Mouse (Mus musculus): ENCODE data around the gene 5730596B20Rik.

DNA sequence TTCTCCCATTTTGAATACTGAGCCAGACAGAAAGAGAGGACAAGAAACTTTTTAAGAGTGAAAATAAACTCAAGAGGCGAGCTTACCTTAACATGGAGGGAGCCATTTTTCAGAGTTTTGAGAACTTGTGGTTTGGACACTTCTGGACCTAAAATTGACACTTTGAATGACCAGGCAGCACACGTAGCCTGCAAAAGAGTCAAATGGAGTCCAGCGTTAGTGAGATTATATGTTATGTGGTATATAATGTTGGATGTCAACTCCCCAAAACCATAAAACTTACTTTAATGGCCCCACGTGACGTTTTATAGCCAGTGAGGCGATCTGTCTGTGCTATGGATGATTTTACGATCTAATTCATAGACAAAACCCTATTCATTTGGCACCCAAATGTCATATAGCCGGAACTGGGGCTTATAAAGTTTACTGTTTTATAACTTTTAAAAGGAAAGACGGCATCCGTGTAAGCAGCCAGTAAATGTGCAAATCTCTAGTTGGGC is 23.5 kb downstream of the 5730596B20Rik start:
- no peak for TF ChIP-seq CTCF (IDR thresholded peaks at IDR 0.05; ENCODE audit: insufficient read depth, low read depth, low read length)
- TF ChIP-seq POLR2A (IDR thresholded peaks at IDR 0.05; ENCODE audit: insufficient read depth, low read depth, low read length) = no peak

All from olfactory bulb, adult 2 months (tissue).